Mouse (Mus musculus): ENCODE results near the gene Slc35e1. TPM values are rescaled to one million over a fixed set of nuclear protein-coding genes. Genes with fewer than 3 reads are reported as not detected.
A peak's percentile ranks its signal among the peaks of the same experiment; 100 is the strongest.

Gene Slc35e1
- polyA plus RNA-seq, 1 experiment = 50.3 TPM

GRCm38 (mm10) chr8:72504637-72505314 lies 12.4 kb upstream of the Slc35e1 start:
- Histone ChIP-seq H3K4me1 (ENCODE audit: control insufficient read depth, insufficient read depth, low read length) (0 out of 2 replicates have a peak, but pooled peaks cover 2% of the 10 kb centered on the region), H3K27ac (ENCODE audit: insufficient read depth, low read length) (no peak overlapping the region), H3K4me3 (ENCODE audit: insufficient read depth, low read length) (no peak overlapping the region)
- TF ChIP-seq CTCF (IDR thresholded peaks at IDR 0.05; ENCODE audit: borderline replicate concordance, insufficient read depth, low read length) (no peak), POLR2A (IDR thresholded peaks at IDR 0.05; ENCODE audit: low read depth, low read length) (no peak)

DNA sequence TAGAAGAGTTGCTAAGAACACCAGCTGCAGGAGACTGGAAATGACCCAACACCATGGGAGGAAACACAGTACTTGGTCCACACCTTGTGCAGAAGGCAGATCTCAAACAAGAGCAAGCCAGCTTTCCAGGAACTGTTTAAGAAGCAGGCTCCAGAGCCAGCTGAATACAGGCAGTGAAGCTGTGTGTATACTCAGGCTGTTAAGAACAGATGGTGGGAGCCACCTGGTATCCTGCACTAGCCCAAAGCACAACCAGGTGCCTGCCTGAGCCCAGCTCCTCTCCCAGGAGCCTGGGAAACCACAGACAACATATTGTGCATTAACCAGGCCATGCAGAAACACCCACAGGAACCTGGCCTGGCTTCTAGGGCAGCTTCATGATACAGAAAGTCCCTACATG lies 11.7 kb upstream of the Slc35e1 start:
- TF ChIP-seq POLR2A (IDR thresholded peaks at IDR 0.05; ENCODE audit: low read depth, low read length) = no peak
- no peak for TF ChIP-seq CTCF (IDR thresholded peaks at IDR 0.05; ENCODE audit: borderline replicate concordance, insufficient read depth, low read length)

GRCm38 (mm10) chr8:72500521-72500931 lies 8.1 kb upstream of the Slc35e1 start:
- no peak for TF ChIP-seq POLR2A (IDR thresholded peaks at IDR 0.05; ENCODE audit: low read depth, low read length)
- TF ChIP-seq CTCF (IDR thresholded peaks at IDR 0.05; ENCODE audit: borderline replicate concordance, insufficient read depth, low read length) = no peak
- H3K4me3 ChIP-seq (ENCODE audit: insufficient read depth, low read length) = no peak overlapping the region
- H3K27ac ChIP-seq (ENCODE audit: insufficient read depth, low read length) = no peak overlapping the region
- H3K4me1 ChIP-seq (ENCODE audit: control insufficient read depth, insufficient read depth, low read length) = no peaks in the 10 kb centered on the region

More for the DNA sequence above, 11.7 kb upstream of the Slc35e1 start:
- H3K4me3 ChIP-seq (ENCODE audit: insufficient read depth, low read length) = no peak overlapping the region
- 0 out of 2 replicates have a peak, but pooled peaks cover 2% of the 10 kb centered on the region for H3K4me1 ChIP-seq (ENCODE audit: control insufficient read depth, insufficient read depth, low read length)
- no peak overlapping the region for H3K27ac ChIP-seq (ENCODE audit: insufficient read depth, low read length)

GRCm38 (mm10) chr8:72499521-72500284 lies 7.3 kb upstream of the Slc35e1 start:
- TF ChIP-seq CTCF (IDR thresholded peaks at IDR 0.05; ENCODE audit: borderline replicate concordance, insufficient read depth, low read length) (no peak), POLR2A (IDR thresholded peaks at IDR 0.05; ENCODE audit: low read depth, low read length) (no peak)
- no peak overlapping the region for H3K4me3 ChIP-seq (ENCODE audit: insufficient read depth, low read length)
- H3K4me1 ChIP-seq (ENCODE audit: control insufficient read depth, insufficient read depth, low read length) = no peaks in the 10 kb centered on the region
- no peak overlapping the region for H3K27ac ChIP-seq (ENCODE audit: insufficient read depth, low read length)

GRCm38 (mm10) chr8:72498527-72498926 lies 6.1 kb upstream of the Slc35e1 start:
- TF ChIP-seq CTCF (IDR thresholded peaks at IDR 0.05; ENCODE audit: borderline replicate concordance, insufficient read depth, low read length) = no peak
- no peak for TF ChIP-seq POLR2A (IDR thresholded peaks at IDR 0.05; ENCODE audit: low read depth, low read length)
- Histone ChIP-seq H3K27ac (ENCODE audit: insufficient read depth, low read length) (no peak overlapping the region), H3K4me1 (ENCODE audit: control insufficient read depth, insufficient read depth, low read length) (no peaks in the 10 kb centered on the region), H3K4me3 (ENCODE audit: insufficient read depth, low read length) (no peak overlapping the region)

DNA sequence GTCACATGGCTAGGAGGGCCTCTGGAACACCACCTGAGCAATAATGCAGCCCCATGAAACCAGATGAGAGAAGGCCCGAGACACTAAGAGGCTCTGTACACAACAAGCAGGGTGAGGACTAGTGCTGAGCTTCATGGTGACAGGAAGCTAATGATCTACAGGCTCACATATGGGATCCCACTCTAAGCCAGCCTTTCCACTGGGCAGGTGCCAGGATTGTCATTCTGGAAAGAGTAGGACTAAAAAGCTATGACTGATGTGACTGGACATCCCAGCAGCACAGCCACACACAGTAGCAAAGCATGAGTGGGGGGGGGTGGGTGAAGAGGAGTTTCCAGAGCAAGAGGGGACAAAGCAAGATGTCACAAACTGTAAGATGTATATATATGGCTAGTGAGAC lies 5.5 kb upstream of the Slc35e1 start:
- no peaks in the 10 kb centered on the region for H3K4me1 ChIP-seq (ENCODE audit: control insufficient read depth, insufficient read depth, low read length)
- H3K4me3 ChIP-seq (ENCODE audit: insufficient read depth, low read length) = no peak overlapping the region
- no peak for TF ChIP-seq POLR2A (IDR thresholded peaks at IDR 0.05; ENCODE audit: low read depth, low read length)
- TF ChIP-seq CTCF (IDR thresholded peaks at IDR 0.05; ENCODE audit: borderline replicate concordance, insufficient read depth, low read length) = no peak
- no peak overlapping the region for H3K27ac ChIP-seq (ENCODE audit: insufficient read depth, low read length)

DNA sequence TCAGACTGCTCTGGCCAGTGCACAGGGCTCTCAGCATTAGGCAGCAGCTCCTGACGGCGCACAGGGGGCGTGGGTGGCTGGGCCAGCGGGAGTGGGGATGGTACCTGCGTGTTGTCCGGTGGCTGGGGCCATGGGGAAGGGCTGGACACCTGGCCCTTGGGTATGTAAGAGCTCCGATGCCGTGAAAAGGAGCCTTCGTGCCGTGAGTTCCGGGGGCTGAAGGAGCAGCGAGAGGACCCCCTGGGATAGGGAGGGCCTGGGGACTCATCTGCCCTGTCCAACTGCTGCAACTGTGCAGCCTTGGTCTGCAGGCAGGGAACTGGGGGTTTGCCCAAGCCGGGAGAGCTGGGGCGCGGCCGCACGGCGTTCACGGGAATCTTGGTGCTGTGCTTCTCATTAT lies 3.8 kb upstream of the Slc35e1 start:
- 0 out of 2 replicates have a peak, but pooled peaks cover under 1% of the 10 kb centered on the region for H3K4me1 ChIP-seq (ENCODE audit: control insufficient read depth, insufficient read depth, low read length)
- H3K4me3 ChIP-seq (ENCODE audit: insufficient read depth, low read length) = no peak overlapping the region
- no peak for TF ChIP-seq POLR2A (IDR thresholded peaks at IDR 0.05; ENCODE audit: low read depth, low read length)
- no peak for TF ChIP-seq CTCF (IDR thresholded peaks at IDR 0.05; ENCODE audit: borderline replicate concordance, insufficient read depth, low read length)

DNA sequence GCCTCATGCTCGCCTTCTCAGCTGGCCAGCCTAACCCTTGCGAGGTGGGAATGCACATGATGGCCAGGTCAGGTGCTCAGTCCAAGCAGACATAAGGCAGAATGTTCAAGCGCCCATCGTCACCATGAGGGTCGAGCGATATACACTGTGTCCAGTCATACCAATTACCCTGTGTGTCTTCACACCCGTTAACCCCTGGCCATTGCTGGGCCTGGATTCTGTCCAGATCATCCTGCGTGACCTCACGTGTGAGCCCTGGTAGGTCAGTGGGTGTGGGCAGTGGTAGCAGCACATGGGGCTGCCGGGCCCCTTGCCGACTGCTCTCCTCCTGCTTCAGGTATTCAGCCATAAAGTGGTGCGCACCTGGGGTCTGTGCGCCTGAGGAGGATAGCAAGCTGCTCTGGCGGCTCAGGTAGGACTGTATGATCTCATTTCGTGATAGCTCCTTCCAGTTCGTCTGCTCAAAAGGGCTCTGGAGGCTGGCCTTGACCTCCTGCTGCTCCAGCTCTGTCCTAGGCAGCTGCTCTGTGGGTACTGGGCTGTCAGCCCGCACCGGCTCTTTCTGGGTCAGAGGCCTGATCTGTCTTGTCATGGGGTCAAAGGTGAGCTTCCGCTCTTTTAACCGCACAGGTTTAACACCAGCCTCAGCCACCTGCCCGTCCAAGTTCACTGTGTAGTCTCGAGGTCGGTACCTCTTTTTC lies 3.1 kb upstream of the Slc35e1 start:
- Histone ChIP-seq H3K4me1 (ENCODE audit: control insufficient read depth, insufficient read depth, low read length) (peaks cover 4% of the 10 kb centered on the region; the same call in 1 of the 2 replicates), H3K4me3 (ENCODE audit: insufficient read depth, low read length) (no peak overlapping the region), H3K27ac (ENCODE audit: insufficient read depth, low read length) (no peak overlapping the region)
- TF ChIP-seq CTCF (IDR thresholded peaks at IDR 0.05; ENCODE audit: borderline replicate concordance, insufficient read depth, low read length) = no peak
- TF ChIP-seq POLR2A (IDR thresholded peaks at IDR 0.05; ENCODE audit: low read depth, low read length) = no peak

More for the DNA sequence above, 3.8 kb upstream of the Slc35e1 start:
- no peak overlapping the region for H3K27ac ChIP-seq (ENCODE audit: insufficient read depth, low read length)

- Histone ChIP-seq H3K27ac (ENCODE audit: insufficient read depth, low read length) (peak overlapping the region; percentile 38), H3K4me1 (ENCODE audit: control insufficient read depth, insufficient read depth, low read length) (peaks cover 4% of the 10 kb centered on the region; the same call in 1 of the 2 replicates), H3K4me3 (ENCODE audit: insufficient read depth, low read length) (peak overlapping the region; percentile 94)
- TF ChIP-seq CTCF (IDR thresholded peaks at IDR 0.05; ENCODE audit: borderline replicate concordance, insufficient read depth, low read length) (no peak), POLR2A (IDR thresholded peaks at IDR 0.05; ENCODE audit: low read depth, low read length) (no peak)
These were observed 967 bp upstream of the Slc35e1 start for GRCm38 (mm10) chr8:72493381-72493780.
